Mouse (Mus musculus): ENCODE measurements around the gene Tbx4. TPM values are rescaled to one million over a fixed set of nuclear protein-coding genes. Genes with fewer than 3 reads are reported as not detected.
A peak's percentile ranks its signal among the peaks of the same experiment; 100 is the strongest.

The Tbx4 gene
- total RNA-seq, 2 experiments from 2014 or later: 1.4 to 1.7 TPM

DNA sequence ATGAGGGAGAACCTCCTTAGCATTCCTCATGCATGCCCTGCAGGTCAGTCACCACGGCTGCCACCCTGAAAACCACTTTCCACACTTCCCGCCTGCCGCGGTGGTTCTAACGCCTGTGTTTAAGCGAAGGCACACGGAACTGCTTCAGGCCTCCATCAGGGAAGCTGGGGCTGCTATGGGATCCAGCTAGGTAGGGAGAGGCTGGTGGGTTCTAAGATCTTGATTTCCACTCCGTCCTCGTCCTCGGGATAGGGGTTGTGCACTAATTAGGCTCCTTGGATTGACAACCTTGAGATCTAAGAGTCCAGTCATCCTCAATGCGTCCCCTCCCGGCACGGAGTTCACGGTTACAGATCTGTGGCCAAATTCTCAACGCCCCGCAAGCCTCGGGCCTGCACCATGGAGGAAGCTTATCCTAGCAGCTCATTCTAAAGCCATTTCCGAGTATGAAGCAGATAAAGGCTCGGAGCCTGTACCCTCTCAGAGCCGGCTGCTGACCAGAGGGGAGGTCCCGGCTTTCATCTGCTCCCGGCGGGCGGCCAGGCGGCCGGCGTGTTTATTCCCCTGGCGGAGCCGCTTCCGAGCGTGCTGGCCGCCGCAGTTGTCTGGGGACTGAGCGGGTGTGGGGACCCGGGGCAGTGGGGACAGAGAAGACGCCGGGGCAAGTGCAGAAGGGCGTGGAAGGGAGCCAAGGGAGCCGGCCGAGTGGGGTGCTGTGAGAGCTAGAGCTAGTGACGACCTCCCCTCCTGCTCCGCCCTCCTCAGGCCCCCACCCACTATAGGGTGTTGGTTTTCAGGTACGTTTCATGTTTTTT, 8.7 kb downstream of the Tbx4 start:
- no peak for DNase-seq
- intact Hi-C loops (cut with DNase I): no loop called here

GRCm38 (mm10) chr11:85896335-85896985, 10.2 kb downstream of the Tbx4 start:
- DNase-seq: no peak
- intact Hi-C loops (cut with DNase I): no loop called here

DNA sequence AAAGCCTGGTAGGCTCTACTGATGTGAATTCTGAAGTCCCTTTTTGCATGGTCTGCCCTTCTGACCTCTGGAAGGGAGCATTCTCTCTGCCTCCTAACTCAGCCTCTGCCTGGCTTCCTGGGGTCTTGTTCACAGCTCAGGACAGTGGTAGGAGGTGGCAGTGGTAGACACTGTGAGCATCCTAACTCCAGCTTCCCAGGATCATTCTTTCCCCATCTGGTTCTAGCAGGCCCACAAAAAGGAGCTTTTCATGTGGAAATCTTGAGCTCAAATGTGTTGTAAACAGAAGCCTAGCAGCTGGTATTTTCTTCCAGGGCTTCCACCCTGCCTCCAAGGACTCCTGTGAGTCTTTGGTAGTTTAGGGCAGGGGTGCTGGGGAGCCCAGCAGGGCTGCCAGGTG, 14.1 kb downstream of the Tbx4 start:
- intact Hi-C loops (cut with DNase I): no loop called here
- DNase-seq: no peak

GRCm38 (mm10) chr11:85909514-85909913, 23.3 kb downstream of the Tbx4 start:
- intact Hi-C loops (cut with DNase I): no loop called here

DNA sequence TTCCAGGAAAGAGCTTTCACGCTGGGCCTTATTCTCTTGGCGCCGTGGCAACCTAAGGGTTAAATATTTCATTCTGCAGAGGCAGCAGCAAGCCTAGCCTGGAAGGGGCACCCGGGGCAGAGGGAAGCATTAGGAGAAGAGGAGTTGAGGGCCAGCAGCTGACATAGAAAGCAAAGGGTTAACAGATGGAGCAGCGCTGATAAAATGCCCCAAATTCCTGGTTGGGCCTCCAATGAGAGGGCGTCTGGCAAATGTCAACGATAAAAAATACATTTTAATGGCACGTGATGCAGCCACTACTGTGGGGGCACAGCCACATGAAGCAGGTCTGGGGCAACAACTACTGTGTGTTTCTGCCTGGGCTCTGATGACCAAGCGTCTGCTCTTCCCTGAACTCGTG, 23.9 kb downstream of the Tbx4 start:
- intact Hi-C loops (cut with DNase I): no loop called here
- DNase-seq: no peak

More at GRCm38 (mm10) chr11:85909514-85909913, 23.3 kb downstream of the Tbx4 start:
- no peak for DNase-seq

DNA sequence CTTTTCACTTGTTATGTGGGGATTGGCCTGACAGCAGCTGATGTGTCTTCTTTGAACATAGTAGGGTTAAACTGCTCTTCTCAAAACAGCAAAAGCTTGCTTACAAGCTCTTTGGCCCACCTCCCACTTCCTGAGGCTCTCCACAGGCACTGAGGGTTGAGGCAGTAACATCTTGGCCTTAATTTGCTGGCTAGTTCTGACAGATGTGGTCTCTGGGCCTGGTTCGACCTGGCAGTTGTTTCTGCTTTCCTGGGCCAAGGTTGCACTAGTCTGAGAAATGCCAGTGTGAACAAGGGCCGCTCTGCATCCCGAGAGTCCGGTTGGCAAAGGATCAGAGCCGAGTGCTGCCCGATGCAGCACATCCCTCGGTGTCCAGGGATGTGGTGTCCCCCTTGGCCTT, 27.3 kb downstream of the Tbx4 start:
- intact Hi-C loops (cut with DNase I): no loop called here
- peak in 1 of 2 experiments; percentile 28 for DNase-seq

- intact Hi-C loops (cut with DNase I): no loop called here
- DNase-seq: no peak
These were observed 31.1 kb downstream of the Tbx4 start for GRCm38 (mm10) chr11:85917091-85917992.

DNA sequence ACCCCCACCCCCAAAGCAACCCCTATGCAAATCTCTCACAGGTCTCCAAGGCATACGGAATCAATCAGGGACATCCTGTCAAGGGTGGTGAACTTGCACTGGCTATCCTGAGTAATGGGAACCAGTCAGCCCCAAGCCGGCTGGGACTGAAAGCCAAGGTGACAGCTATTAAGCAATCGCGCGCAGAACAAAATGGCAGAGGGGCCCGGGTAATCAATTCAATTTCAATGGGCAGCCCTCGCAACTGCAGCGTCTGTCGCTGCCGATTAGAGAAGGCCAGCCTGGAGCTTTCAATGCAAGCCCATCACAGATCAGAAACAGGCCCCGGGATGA, 31.7 kb downstream of the Tbx4 start:
- DNase-seq: no peak
- intact Hi-C loops (cut with DNase I): no loop called here

DNA sequence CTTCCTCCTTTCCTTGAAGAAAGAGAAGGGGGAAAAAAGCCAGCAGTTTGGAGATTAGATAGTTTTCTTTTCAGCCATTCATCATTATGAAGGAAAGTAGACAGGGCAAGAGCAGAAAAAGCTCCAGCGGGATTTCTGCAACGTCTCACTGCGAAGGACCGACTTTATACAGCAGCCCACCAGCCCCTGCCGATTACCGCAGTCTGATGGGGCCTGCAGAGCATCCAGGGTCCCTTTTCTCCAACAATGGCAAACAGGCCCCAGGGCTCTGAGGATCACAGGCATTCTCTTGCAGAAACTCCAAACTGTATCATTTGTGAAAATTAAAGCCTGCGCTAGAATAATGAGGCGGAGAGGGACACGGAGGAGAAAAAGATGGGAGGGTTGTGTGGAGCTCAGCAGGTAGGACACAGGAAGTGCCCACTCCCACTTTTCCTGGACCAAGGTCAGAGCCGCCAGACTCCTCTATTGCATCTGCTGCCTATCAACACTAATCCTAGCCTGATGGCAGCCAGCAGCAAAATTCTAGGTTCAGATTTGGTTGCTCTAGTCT, 32.2 kb downstream of the Tbx4 start:
- intact Hi-C loops (cut with DNase I): no loop called here
- DNase-seq: no peak

DNA sequence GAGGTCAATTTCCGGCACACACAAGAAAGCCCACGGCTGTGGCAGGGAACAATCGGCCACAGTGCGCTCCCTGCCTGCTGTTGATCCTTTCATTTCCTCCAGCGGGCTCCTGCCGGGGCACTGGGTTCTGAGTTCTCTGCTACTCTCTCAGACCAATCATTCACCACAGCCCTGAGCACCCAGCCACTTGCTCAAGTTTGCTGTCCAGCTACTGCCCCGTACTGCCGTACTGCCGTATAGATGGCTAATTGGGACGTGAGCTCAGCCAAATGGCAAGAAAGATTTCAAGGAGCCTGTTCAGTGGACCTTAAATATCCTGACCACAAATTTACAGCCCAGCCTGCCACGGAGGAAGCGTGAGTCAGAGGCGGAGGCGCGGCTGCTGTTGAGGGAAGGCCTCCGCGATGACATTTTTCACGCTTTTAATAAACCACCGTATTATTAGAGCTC, 39.1 kb downstream of the Tbx4 start:
- DNase-seq: peak in 1 of 2 experiments; percentile 22
- intact Hi-C loops (cut with DNase I): no loop called here

DNA sequence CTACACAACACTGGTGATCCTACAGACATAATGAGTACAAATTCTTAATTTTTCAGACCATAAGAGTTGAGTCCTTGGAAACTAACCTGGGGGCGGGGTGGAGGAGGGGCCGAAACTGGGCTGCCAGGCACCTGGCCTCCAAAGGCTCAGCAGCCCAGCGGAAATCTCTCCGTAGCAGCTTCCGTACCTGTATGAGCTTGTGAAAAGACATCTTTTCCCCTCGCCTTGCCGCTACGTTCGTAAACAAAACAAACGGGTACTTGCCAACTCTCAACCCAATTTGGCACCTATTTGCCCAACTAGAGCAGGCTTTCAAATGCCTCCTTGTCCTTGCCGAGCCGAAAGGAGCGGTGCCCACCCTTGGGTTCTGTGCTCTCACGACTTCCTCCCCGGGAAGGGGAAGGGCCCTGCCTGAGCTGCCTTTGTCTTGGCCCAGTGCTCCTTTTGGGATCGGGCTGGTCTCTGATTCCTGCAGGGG, 40.1 kb downstream of the Tbx4 start:
- intact Hi-C loops (cut with DNase I): no loop called here
- DNase-seq: no peak

DNA sequence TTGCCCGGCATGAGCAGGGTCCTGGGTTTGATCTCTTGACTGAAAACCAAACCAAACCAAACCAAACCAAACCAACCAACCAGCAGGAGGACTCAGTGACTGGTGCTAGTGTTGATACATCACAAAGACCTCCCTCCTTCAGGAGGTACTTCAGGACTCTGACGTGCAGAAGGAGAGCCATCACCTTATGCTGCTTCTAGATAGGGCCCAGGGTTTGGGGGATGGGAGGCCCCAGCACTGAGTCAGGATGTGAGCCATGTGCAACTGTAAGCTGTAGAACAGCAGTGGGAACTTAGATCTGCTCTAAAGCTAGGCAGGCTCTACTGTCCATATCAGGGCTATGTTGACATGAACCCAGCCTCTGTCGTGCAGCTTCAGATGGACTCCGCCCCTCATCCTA, 41.9 kb downstream of the Tbx4 start:
- intact Hi-C loops (cut with DNase I): no loop called here
- no peak for DNase-seq

DNA sequence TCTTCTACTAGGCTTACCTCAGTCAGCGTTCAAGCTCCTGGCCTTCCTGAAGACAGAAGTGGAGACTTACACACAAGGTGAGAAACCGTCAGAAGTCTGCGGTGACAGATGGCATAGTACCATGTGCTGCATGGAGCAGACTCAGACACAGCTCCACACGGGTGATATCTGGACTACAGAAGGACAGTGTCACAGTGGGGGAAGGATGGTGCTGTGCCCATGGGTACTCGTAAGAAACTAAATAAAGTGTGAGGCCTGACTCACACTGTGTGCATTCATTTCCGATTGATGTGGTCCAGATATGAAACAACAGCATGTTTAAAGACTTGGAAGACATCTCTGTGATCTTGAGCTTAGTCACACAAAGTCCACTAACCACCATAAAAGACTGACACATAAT, 43.4 kb downstream of the Tbx4 start:
- intact Hi-C loops (cut with DNase I): no loop called here

GRCm38 (mm10) chr11:85941785-85942570, 55.8 kb downstream of the Tbx4 start:
- intact Hi-C loops (cut with DNase I): no loop called here
- DNase-seq: peak; percentile 42 to 51

More for the DNA sequence above, 43.4 kb downstream of the Tbx4 start:
- DNase-seq: no peak

GRCm38 (mm10) chr11:85948765-85949164, 62.5 kb downstream of the Tbx4 start:
- DNase-seq: no peak
- intact Hi-C loops (cut with DNase I): no loop called here

GRCm38 (mm10) chr11:85949749-85950148, 63.5 kb downstream of the Tbx4 start:
- intact Hi-C loops (cut with DNase I): no loop called here
- no peak for DNase-seq

DNA sequence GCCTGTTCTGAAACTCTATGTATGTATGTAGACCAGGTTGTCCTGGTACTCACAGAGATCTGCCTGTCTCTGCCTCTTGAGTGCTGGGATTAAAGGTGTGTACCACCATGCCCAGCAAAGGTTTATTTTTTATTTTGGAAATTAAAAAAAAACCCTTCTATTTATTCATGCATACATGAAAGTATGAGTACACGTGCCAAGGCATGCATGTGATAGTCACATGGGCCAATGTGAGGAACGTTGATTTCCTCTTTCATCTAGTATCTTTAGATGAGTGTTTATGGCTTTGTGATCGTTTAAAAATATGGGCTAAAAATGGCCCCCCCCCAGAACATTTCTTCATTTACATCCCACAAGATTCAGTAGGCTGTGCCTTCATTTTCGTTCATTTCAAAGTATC, 66.3 kb downstream of the Tbx4 start:
- intact Hi-C loops (cut with DNase I): no loop called here

GRCm38 (mm10) chr11:85955611-85956010, 69.4 kb downstream of the Tbx4 start:
- intact Hi-C loops (cut with DNase I): no loop called here
- no peak for DNase-seq

More for the DNA sequence above, 66.3 kb downstream of the Tbx4 start:
- DNase-seq: no peak

GRCm38 (mm10) chr11:85956422-85956821, 70.2 kb downstream of the Tbx4 start:
- intact Hi-C loops (cut with DNase I): no loop called here
- no peak for DNase-seq
